Mouse (Mus musculus) adrenal gland, postnatal 4 days (tissue): ENCODE measurements around the gene Otop2. TPM values are rescaled to one million over a fixed set of nuclear protein-coding genes. Genes with fewer than 3 reads are reported as not detected.
A peak's percentile ranks its signal among the peaks of the same experiment; 100 is the strongest.

Experiments used
- DNase-seq, 2 experiments: peaks; one replicate each; pipeline ENCODE4 v3.0.0; 2021 to 2022; ENCODE audit warnings: low spot score in 2 of 2, mixed read lengths in 2 of 2
- total RNA-seq, 2 experiments: library from RNA; stranded (reverse); gene quantifications; 2 replicates each; pipeline ENCODE4 v1.2.3; 2021

The Otop2 gene
- total RNA-seq, 2 experiments from 2014 or later, result not detected

- DNase-seq, result no peak
Observed at GRCm38 (mm10) chr11:115296471-115297210, 10.3 kb upstream of the Otop2 start.

- no peak for DNase-seq
Observed at GRCm38 (mm10) chr11:115297214-115297826, 9.6 kb upstream of the Otop2 start, which contains the start of gene Fads6. Gene Fads6 (minus strand): TSS chr11:115297663.

DNA sequence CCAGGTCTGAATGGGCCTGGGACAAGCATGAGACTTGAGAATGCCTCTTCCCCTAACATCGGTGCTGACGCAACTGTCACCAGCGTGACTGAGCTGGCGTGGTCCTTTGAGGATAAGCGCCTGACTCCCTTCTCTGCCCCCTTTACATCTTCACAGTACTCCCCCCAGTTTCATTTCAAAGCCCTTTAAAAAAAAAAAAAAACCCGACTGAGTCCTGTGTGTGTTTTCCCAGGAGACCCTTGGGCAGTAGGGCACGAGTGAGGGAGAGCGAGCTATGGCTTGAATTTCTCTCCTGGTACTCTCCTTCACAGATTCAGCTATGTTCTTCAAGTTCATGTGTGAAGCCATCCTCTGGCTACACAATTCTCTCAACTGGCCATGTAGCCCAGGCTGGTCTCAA, 8.8 kb upstream of the Otop2 start:
- DNase-seq, result no peak

- no peak for DNase-seq
Observed at GRCm38 (mm10) chr11:115300745-115301144, 6.2 kb upstream of the Otop2 start.

GRCm38 (mm10) chr11:115301351-115301750, 5.6 kb upstream of the Otop2 start:
- DNase-seq, result no peak

- DNase-seq, result no peak
Observed at GRCm38 (mm10) chr11:115303167-115303566, 3.8 kb upstream of the Otop2 start.

- DNase-seq, result no peak
Observed at GRCm38 (mm10) chr11:115308781-115309180, 1.8 kb downstream of the Otop2 start.

DNA sequence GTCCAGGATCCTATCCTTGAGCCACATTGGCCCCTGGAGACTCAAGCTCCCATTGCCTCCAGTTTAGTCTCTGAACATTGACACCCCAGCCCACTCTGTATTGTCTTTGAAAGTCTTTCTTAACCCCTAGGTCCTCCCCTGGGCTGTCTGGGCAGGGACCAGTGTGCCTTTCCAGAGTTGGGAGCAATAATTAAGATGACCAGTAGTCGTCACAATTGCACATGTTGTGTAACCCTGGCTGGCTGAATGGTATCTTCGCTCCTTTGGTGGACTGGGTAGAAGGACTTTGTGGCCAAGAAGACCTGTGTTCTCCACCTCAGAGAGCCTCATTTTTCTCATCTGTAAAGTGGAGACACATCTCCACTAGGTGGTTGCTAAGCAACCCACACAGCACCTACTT, 7.3 kb downstream of the Otop2 start:
- DNase-seq, result no peak

DNA sequence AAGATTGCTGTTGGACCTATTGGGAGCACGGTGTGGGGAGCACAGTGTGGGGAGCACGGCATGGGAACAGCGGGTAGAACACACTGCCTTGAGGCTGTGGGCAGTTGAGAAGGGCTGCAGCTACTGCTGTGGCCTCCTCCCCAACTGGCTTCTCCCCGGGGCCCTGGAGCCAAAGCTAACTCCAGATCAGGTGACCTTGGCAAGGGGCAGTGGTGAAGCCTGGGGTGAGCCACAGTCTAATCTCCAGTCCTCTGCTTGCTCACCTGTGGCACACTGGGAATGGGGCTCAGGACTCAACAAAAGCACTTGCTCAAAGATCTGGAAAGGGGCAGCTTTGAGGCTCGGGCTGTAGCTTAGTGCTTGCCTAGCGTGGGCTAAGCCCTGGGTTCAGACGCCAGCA, 10.2 kb downstream of the Otop2 start:
- DNase-seq, result no peak

DNA sequence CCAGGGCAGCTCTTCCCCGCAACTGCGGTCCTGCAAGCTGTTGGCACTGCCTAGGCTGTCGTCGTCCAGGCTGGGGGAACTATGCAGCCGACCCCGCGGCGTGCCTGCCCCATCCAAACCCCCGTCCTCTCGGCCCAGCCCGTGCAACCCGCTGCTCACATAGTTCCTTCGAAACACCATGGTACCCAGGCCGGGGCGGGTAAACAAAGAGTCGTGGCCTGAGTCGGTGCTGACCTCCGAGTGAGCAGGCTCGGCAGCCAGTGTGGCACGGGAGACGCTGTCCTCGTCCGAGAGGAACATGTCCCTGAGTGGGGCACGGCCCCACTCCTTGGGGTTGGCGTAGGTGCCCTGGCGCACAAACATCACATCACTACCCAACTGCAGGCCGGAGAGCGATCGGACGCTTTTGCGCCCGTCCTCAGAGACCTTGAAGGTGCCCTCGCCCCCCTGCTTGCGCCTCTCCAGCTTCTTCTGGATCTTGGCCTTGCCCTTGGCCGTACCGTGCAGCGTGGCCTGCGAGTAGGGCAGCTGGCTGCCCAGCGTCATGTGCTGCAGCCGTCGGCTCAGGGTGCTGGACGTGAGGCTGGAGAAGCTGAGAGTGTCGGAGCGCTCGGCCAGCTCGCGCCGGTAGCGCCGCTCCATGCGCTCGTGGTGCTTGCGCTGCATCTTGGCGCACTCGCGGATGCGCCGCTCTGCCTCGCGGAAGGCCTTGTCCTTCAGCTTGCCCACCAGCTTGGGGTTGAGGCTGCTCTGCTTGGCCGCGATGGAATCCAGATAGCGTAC, 11.5 kb downstream of the Otop2 start:
- no peak for DNase-seq

GRCm38 (mm10) chr11:115319704-115320383, 12.9 kb downstream of the Otop2 start:
- no peak for DNase-seq

DNA sequence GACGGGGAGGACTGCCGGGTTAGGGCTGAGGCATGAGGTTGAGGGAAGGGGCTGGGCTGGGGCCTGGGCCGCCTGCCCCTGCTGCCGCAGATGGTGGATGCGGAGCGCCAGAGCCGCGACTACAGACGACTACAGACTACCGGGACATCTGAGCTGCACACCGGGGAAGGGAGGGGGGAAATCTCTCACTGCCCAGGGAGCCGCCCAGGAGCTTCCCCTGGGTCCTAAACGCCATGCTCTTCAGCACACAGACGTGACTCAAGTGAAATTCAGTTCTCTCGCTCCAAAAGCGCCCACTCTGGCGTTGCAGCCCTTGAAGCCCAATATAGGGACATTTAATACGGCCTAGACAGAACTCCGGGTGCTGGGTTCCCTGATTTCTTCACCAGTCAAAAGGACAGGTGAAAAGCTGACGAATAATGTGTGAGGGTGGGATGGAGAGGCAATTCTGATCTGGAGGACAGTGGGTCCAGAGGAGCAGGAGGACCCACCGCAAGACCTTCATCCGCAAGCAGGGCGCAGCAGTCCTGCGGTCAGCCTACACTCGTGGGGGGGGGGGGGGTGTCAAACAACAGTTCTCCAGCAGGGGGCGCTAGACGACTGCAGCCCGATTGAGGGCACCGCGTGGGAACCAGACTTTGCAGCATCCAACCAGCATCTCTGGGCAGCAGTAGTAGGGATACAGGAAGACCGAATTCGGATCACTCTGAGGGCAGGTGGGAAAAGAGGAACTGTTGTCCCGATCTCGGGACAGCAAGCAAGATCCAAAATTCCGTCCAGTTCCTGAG, 15.1 kb downstream of the Otop2 start, which contains the start of gene Ush1g:
TSS of gene Ush1g (minus strand) at position 136 of the 788 bp plus-strand sequence.
- peak; percentile 34 to 43 for DNase-seq

DNA sequence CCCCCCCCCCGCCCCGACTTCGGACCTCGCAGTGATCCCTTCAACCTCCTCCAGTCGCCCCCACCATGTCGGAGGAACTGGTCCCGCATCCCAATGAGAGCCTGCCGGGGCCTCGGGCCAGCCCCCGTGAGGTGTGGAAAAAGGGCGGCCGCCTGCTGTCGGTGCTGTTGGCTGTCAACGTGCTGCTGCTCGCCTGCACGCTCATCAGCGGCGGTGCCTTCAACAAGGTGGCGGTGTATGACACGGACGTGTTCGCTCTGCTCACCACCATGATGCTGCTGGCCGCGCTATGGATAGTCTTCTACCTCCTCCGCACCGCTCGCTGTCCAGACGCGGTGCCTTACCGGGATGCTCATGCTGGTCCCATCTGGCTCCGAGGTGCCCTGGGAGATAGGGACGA, 16.4 kb downstream of the Otop2 start:
- DNase-seq, result no peak

- DNase-seq, result no peak
Observed at GRCm38 (mm10) chr11:115326730-115327129, 19.8 kb downstream of the Otop2 start.

GRCm38 (mm10) chr11:115329339-115329738, 22.4 kb downstream of the Otop2 start:
- no peak for DNase-seq

DNA sequence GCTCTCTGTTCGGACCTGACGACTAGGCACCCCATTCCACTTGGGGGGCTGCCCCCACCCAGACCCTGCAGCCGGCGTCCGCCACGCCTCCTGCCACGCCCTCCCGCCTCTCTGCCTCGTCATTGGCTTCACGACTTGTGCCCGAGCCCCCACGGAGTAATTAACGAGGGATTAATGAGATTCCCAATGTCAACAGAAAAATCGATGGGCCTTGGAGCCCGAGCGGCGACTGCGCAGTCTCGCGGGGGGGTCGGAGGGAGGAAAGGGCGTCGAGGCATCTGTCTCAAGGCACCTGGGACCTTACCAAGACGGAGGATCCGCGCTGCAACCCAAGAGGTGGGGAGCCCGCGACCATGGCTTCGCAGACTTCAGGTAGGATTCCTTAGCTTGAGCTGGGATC, 27.6 kb downstream of the Otop2 start, which contains the start of gene Otop3:
TSS of gene Otop3 (plus strand) at position 201 of the 400 bp plus-strand sequence.
- no peak for DNase-seq

DNA sequence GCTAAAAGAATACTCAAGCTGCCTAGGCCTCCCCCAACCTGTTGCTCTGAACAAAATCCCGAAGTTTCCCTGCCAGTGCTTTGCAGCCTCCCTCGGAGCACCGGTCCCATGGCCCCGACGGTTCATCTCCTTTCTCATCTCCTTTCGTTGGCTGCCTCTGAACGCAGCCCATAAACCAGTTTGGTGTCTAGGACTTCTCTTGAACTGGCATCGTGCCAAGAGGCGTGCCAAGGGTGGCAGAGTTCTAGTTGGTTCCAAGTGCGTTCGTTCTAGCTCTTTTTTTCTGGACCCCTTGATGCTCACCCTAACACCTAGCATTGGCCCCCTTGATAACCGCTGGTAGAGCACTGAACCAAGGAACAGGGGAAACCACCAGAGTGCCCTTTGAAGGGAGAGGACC, 28.3 kb downstream of the Otop2 start:
- no peak for DNase-seq

GRCm38 (mm10) chr11:115336115-115336514, 29.2 kb downstream of the Otop2 start:
- no peak for DNase-seq

DNA sequence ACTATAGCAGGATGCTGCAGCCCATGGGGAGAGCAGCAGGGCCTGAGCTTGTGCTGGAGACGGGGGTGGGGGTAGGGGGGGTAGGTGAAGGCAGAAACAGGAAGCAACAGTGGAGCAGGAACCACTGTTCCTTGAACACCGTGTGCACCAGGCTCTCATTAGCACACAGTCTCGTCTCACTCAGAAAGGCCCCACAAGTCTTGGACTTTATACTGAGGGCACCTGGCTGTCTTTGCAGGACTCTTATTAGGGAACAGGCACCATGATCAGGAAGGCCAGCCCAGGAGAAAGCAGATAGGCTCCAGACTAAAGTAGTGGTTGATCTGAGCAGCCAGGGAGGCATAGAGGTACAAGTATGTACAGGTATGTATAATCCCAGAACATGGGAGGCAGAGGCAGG, 30.4 kb downstream of the Otop2 start:
- no peak for DNase-seq

- no peak for DNase-seq
Observed at GRCm38 (mm10) chr11:115337826-115338225, 30.9 kb downstream of the Otop2 start.
